Mouse (Mus musculus) G1E (cell line): Measurements from ENCODE around the gene 2310011J03Rik. TPM values are rescaled to one million over a fixed set of nuclear protein-coding genes. Genes with fewer than 3 reads are reported as not detected.
"Not testable (repeated sequence)": the region's sequence is repeated elsewhere in the genome, so short reads cannot be mapped to it uniquely, and the experiment has no call there.

ENCODE experiments used
- ATAC-seq: 2 replicates; pipeline ENCODE4 v1.8.0; 2016; ENCODE audit warnings: mild to moderate bottlenecking; ENCODE audit not compliant: insufficient number of reproducible peaks, poor library complexity, low FRiP score, severe bottlenecking; ENCODE audit errors: extremely low read depth
- DNase-seq: peaks from one replicate; pipeline ENCODE4 v3.0.0; 2012; ENCODE audit warnings: low spot score
- H3K27me3 ChIP-seq: 2 replicates; pipeline ENCODE4 v1.6.1; 2012; ENCODE audit warnings: mild to moderate bottlenecking, low read length, inconsistent platforms; ENCODE audit not compliant: insufficient read depth
- H3K36me3 ChIP-seq: replicated peaks from 2 replicates; pipeline ENCODE3; 2012; ENCODE audit warnings: mild to moderate bottlenecking, inconsistent platforms
- H3K4me1 ChIP-seq: 2 replicates; pipeline ENCODE4 v1.6.1; 2012; ENCODE audit warnings: low read depth, low read length, inconsistent platforms, mixed read lengths; ENCODE audit not compliant: insufficient read depth
- H3K4me3 ChIP-seq: 2 replicates; pipeline ENCODE4 v1.5.1; 2012; ENCODE audit warnings: low read depth, mild to moderate bottlenecking, inconsistent platforms, low read length, moderate library complexity, mixed read lengths
- H3K9me3 ChIP-seq: replicated peaks from 2 replicates; pipeline ENCODE4 v1.6.1; 2012; ENCODE audit warnings: inconsistent platforms
- CTCF ChIP-seq: IDR thresholded peaks from 2 replicates; pipeline ENCODE4 v1.5.1; 2012; ENCODE audit warnings: low read depth, low read length, inconsistent platforms, mixed read lengths
- GATA1 ChIP-seq: IDR thresholded peaks from 2 replicates; pipeline ENCODE4 v1.6.1; 2012; ENCODE audit warnings: borderline replicate concordance, low read length, inconsistent platforms, mixed read lengths
- GATA2 ChIP-seq: IDR thresholded peaks from 2 replicates; pipeline ENCODE4 v1.6.1; 2012; ENCODE audit warnings: low read depth, low read length, inconsistent platforms, borderline replicate concordance
- POLR2AphosphoS5 ChIP-seq: IDR thresholded peaks from 2 replicates; pipeline ENCODE4 v1.6.1; 2012; ENCODE audit warnings: low read depth, low read length, inconsistent platforms; ENCODE audit not compliant: insufficient replicate concordance
- TAL1 ChIP-seq: conservative IDR thresholded peaks from 2 replicates; pipeline ENCODE4 v1.6.1; 2012; ENCODE audit warnings: low read depth, low read length, inconsistent platforms, mixed read lengths
- polyA plus RNA-seq: library from polyadenylated mRNA; stranded (reverse); fragments of >175 nt; gene quantifications from 2 replicates; pipeline ENCODE4 v1.2.3, GENCODE M21; 2012
- total RNA-seq, 2 experiments: library from RNA; stranded (forward) in 1 of 2; stranded (reverse) in 1 of 2; fragments of 200-1000 nt in 1 of 2; fragments of >200 nt in 1 of 2; fragmentation: Nextera tagmentation in 1 of 2; gene quantifications; 2 replicates each; pipeline ENCODE4 v1.2.3; 2014 to 2017

Gene 2310011J03Rik
- total and polyA plus RNA-seq, 3 experiments, result 17.6 to 92.5 (median 27.0) TPM

GRCm38 (mm10) chr10:80348981-80349380, 28.6 kb upstream of the 2310011J03Rik start:
- Histone ChIP-seq H3K36me3 (peaks cover 5% of the 10 kb centered on the region), H3K4me1 (peaks cover 77% of the 10 kb centered on the region), H3K27me3 (peaks cover 50% of the 10 kb centered on the region), H3K9me3 (no peaks in the 10 kb centered on the region), H3K4me3 (peak overlapping the region; percentile 74; the same call in 1 of the 2 replicates)
- TF ChIP-seq TAL1 (no peak), CTCF (no peak), GATA1 (no peak), POLR2AphosphoS5 (no peak), GATA2 (no peak)
- ATAC-seq (no peak), DNase-seq (no peak)

- TF ChIP-seq GATA1, result no peak
- peak; percentile 89 for TF ChIP-seq CTCF
- no peaks in the 10 kb centered on the region for H3K9me3 ChIP-seq
- ATAC-seq (no peak), DNase-seq (peak; percentile 85)
- peaks cover 7% of the 10 kb centered on the region for H3K36me3 ChIP-seq
- peak within 1 kb of the TSS; percentile 74 for H3K4me3 ChIP-seq
- peaks cover 81% of the 10 kb centered on the region for H3K4me1 ChIP-seq
- peaks cover 43% of the 10 kb centered on the region for H3K27me3 ChIP-seq
Measured at GRCm38 (mm10) chr10:80348244-80348781, 28.0 kb upstream of the 2310011J03Rik start, which contains the start of gene Adamtsl5. Adamtsl5 (minus strand) TSS chr10:80348412.

- peaks cover 9% of the 10 kb centered on the region for H3K36me3 ChIP-seq
- peaks cover 35% of the 10 kb centered on the region for H3K27me3 ChIP-seq
- H3K4me1 ChIP-seq, result peaks cover 80% of the 10 kb centered on the region
- no peak for DNase-seq
- ATAC-seq, result no peak
- peaks cover under 1% of the 10 kb centered on the region for H3K9me3 ChIP-seq
- TF ChIP-seq POLR2AphosphoS5, result no peak
- TF ChIP-seq GATA2, result no peak
- no peak for TF ChIP-seq TAL1
- no peak for TF ChIP-seq CTCF
- no peak for TF ChIP-seq GATA1
- H3K4me3 ChIP-seq, result peak overlapping the region; percentile 74
Measured at GRCm38 (mm10) chr10:80347514-80347967, 27.2 kb upstream of the 2310011J03Rik start.

- Histone ChIP-seq H3K36me3 (peaks cover 25% of the 10 kb centered on the region), H3K9me3 (peaks cover 16% of the 10 kb centered on the region), H3K4me1 (peaks cover 89% of the 10 kb centered on the region), H3K27me3 (peaks cover 22% of the 10 kb centered on the region)
- ATAC-seq, DNase-seq, H3K4me3 ChIP-seq: not testable (repeated sequence)
Measured at GRCm38 (mm10) chr10:80345929-80346328, 25.6 kb upstream of the 2310011J03Rik start.

- H3K36me3 ChIP-seq, result peaks cover 30% of the 10 kb centered on the region
- DNase-seq (peak; percentile 74), ATAC-seq (no peak)
- peaks cover 17% of the 10 kb centered on the region for H3K27me3 ChIP-seq
- H3K9me3 ChIP-seq, result peaks cover 16% of the 10 kb centered on the region
- TF ChIP-seq CTCF (no peak), POLR2AphosphoS5 (no peak), GATA1 (no peak), TAL1 (no peak; the same call in 1 of the 2 replicates), GATA2 (no peak)
- H3K4me1 ChIP-seq, result peaks cover 91% of the 10 kb centered on the region
- peak overlapping the region; percentile 73 for H3K4me3 ChIP-seq
Measured at GRCm38 (mm10) chr10:80345122-80345521, 24.8 kb upstream of the 2310011J03Rik start.

GRCm38 (mm10) chr10:80344131-80344661, 23.9 kb upstream of the 2310011J03Rik start:
- H3K27me3 ChIP-seq, result peaks cover 12% of the 10 kb centered on the region
- peaks cover 16% of the 10 kb centered on the region for H3K9me3 ChIP-seq
- peak; percentile 41 for ATAC-seq
- peak; percentile 76 for DNase-seq
- peaks cover 91% of the 10 kb centered on the region for H3K4me1 ChIP-seq
- H3K4me3 ChIP-seq, result peak overlapping the region; percentile 73
- peak; percentile 85 for TF ChIP-seq TAL1
- no peak for TF ChIP-seq POLR2AphosphoS5
- H3K36me3 ChIP-seq, result peaks cover 32% of the 10 kb centered on the region

- no peak for TF ChIP-seq POLR2AphosphoS5
- TF ChIP-seq GATA2, result no peak
- TF ChIP-seq TAL1, result no peak
- no peak for TF ChIP-seq CTCF
- no peak for TF ChIP-seq GATA1
- ATAC-seq (no peak), DNase-seq (peak; percentile 65)
- H3K4me3 ChIP-seq, result peak overlapping the region; percentile 73
- peaks cover 86% of the 10 kb centered on the region for H3K4me1 ChIP-seq
- peaks cover 16% of the 10 kb centered on the region for H3K9me3 ChIP-seq
- H3K36me3 ChIP-seq, result peaks cover 32% of the 10 kb centered on the region
- peaks cover 4% of the 10 kb centered on the region for H3K27me3 ChIP-seq
Measured at GRCm38 (mm10) chr10:80343425-80343895, 23.1 kb upstream of the 2310011J03Rik start.
